Mouse (Mus musculus) midbrain, postnatal 0 days (tissue): Measurements from ENCODE around the gene Lrrc72. TPM values are rescaled to one million over a fixed set of nuclear protein-coding genes. Genes with fewer than 3 reads are reported as not detected.

Source experiments
- ATAC-seq: fragments of 200-750 bp; cut with Nextera tagmentation; 2 replicates; pipeline ENCODE4 v1.8.0; 2017; ENCODE audit warnings: moderate number of reproducible peaks, mild to moderate bottlenecking, moderate TSS enrichment, moderate library complexity; ENCODE audit not compliant: low FRiP score
- DNase-seq: peaks from one replicate; pipeline ENCODE4 v3.0.0-alpha.2; 2015; ENCODE audit warnings: low spot score
- H3K27ac ChIP-seq: fragments of 300-500 bp; sonication (generic); 2 replicates; pipeline ENCODE4 v1.5.1; 2014; ENCODE audit warnings: low read depth, mild to moderate bottlenecking, low read length, mixed read lengths
- H3K27me3 ChIP-seq: fragments of 300-500 bp; sonication (generic); 2 replicates; pipeline ENCODE4 v1.6.1; 2014; ENCODE audit warnings: low read length, control low read depth, mixed read lengths; ENCODE audit not compliant: insufficient read depth
- H3K36me3 ChIP-seq: fragments of 300-500 bp; sonication (generic); 2 replicates; pipeline ENCODE4 v1.6.1; 2014; ENCODE audit warnings: low read length, control low read depth, mixed read lengths; ENCODE audit not compliant: insufficient read depth
- H3K4me1 ChIP-seq: fragments of 300-500 bp; sonication (generic); 2 replicates; pipeline ENCODE4 v1.6.1; 2014; ENCODE audit warnings: mild to moderate bottlenecking, control low read depth, antibody characterized with exemption, low read length, mixed read lengths; ENCODE audit not compliant: insufficient read depth
- H3K4me2 ChIP-seq: fragments of 300-500 bp; sonication (generic); 2 replicates; pipeline ENCODE4 v1.6.1; 2014; ENCODE audit warnings: low read depth, mild to moderate bottlenecking, low read length, mixed read lengths; ENCODE audit not compliant: poor library complexity, severe bottlenecking
- H3K4me3 ChIP-seq: fragments of 300-500 bp; sonication (generic); 2 replicates; pipeline ENCODE4 v1.5.1; 2014; ENCODE audit warnings: low read depth, mild to moderate bottlenecking, low read length, moderate library complexity
- H3K9ac ChIP-seq: fragments of 300-500 bp; sonication (generic); replicated peaks from 2 replicates; pipeline ENCODE4 v1.6.1; 2014; ENCODE audit warnings: mild to moderate bottlenecking, low read length, moderate library complexity, mixed read lengths; ENCODE audit not compliant: poor library complexity, severe bottlenecking
- H3K9me3 ChIP-seq: fragments of 300-500 bp; sonication (generic); 2 replicates; pipeline ENCODE4 v1.6.1; 2016; ENCODE audit warnings: low read length, control low read depth
- CTCF ChIP-seq: IDR thresholded peaks from 2 replicates; pipeline ENCODE4 v1.5.1; 2016; ENCODE audit warnings: antibody characterized with exemption, mild to moderate bottlenecking
- WGBS: fragments of 180-500 bp; shearing (Covaris S2); extraction: QIAGEN DNeasy Blood & Tissue Kit; methylation state at CpG from one replicate; pipeline ENCODE4 v1.1.7; 2014; 5-methylcytosine and 5-hydroxymethylcytosine counted together
- polyA plus RNA-seq: library from polyadenylated mRNA; unstranded; fragments of >200 nt; fragmentation: Nextera tagmentation; extraction: Ambion mirVana; gene quantifications from 2 replicates; pipeline ENCODE4 v1.2.1, GENCODE M21; 2015
- total RNA-seq: library from RNA; depleted of rRNA; stranded (reverse); fragments of >200 nt; gene quantifications from 2 replicates; pipeline ENCODE4 v1.2.3, GENCODE M21; 2014

The Lrrc72 gene
- total and polyA plus RNA-seq, 2 experiments from 2014 or later, result not detected

- WGBS, result 76% methylated on average over 10 of the region's 10 CpGs
- TF ChIP-seq CTCF, result no peak
- DNase-seq (no peak), ATAC-seq (no peak)
- Histone ChIP-seq H3K4me1 (no peaks in the 10 kb centered on the region), H3K36me3 (no peaks in the 10 kb centered on the region), H3K4me3 (no peak overlapping the region), H3K9me3 (no peaks in the 10 kb centered on the region), H3K27me3 (no peaks in the 10 kb centered on the region), H3K27ac (no peak overlapping the region), H3K9ac (no peak overlapping the region), H3K4me2 (no peak overlapping the region)
These were observed 36.3 kb downstream of the Lrrc72 start for GRCm38 (mm10) chr12:36216905-36217304.

DNA sequence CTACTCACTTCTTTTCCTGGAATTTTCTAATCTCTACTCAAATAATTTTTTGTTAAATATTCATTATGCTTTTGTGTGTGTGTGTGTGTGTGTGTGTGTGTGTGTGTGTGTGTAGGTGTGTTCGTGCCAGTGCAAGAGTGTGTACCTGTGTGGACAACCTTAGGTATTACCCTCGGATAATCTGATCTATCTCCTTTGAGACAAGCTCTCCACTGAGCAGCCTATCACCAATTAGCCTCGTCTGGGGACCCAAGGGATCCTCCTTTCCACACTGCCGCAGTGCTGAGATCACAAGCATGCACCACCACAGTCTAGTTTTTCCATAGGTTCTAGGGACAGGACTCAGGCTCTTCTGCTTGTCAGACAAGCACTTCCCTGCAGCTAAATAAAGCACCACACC lies 37.0 kb downstream of the Lrrc72 start:
- Histone ChIP-seq H3K27me3 (no peaks in the 10 kb centered on the region), H3K4me1 (no peaks in the 10 kb centered on the region), H3K4me3 (no peak overlapping the region), H3K9ac (no peak overlapping the region), H3K4me2 (no peak overlapping the region), H3K27ac (no peak overlapping the region), H3K9me3 (no peaks in the 10 kb centered on the region), H3K36me3 (no peaks in the 10 kb centered on the region)
- no peak for TF ChIP-seq CTCF
- DNase-seq (no peak), ATAC-seq (no peak)
- WGBS, result 60% methylated on average over 4 of the region's 4 CpGs

- 0% methylated on average over 1 of the region's 1 CpGs for WGBS
- H3K4me1 ChIP-seq, result no peaks in the 10 kb centered on the region
These were observed 38.1 kb downstream of the Lrrc72 start for GRCm38 (mm10) chr12:36215149-36215480.

DNA sequence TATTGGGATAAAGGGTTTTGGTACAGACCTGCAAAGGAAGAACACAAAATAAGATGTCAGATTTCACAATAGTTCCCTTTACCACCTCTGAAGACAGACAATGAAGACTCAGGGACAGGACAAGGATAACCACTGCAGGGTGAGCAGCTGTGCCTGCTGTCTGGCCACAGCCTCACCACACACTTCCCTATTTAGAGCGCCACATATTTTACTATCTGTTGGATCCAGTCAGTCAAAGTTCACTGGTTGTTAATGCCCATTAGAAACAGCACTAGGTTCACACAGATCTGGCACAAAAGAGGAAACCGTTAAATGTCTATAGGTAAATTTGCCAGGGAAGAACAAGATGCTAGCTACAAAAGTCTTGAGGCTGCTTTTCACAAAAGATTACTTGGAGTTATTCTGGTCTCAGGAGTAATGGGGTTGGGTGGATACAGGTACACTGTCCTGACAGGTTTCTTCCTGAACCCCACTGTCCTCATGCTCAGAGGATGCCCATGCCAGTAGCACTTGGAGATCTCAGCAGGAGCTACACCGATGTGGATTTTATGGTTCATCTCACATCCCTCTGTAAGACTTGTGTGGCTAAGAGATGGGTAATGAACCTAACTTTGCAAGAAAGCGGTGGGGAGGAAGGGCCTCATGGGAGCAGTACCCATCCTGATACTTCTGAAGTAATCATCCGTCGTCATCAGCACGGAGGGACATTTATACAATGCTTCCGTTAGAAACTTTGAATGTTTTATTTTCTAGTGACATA lies 38.6 kb downstream of the Lrrc72 start:
- Histone ChIP-seq H3K4me3 (no peak overlapping the region), H3K9me3 (no peaks in the 10 kb centered on the region), H3K9ac (no peak overlapping the region), H3K27ac (no peak overlapping the region), H3K4me1 (no peaks in the 10 kb centered on the region), H3K27me3 (no peaks in the 10 kb centered on the region), H3K4me2 (no peak overlapping the region), H3K36me3 (no peaks in the 10 kb centered on the region)
- WGBS, result 50% methylated on average over 8 of the region's 8 CpGs
- DNase-seq, result no peak
- TF ChIP-seq CTCF, result no peak
- ATAC-seq, result no peak

More at GRCm38 (mm10) chr12:36215149-36215480, 38.1 kb downstream of the Lrrc72 start:
- no peaks in the 10 kb centered on the region for H3K9me3 ChIP-seq
- no peak overlapping the region for H3K4me3 ChIP-seq
- peak; percentile 97 for TF ChIP-seq CTCF
- no peak overlapping the region for H3K4me2 ChIP-seq
- DNase-seq (peak; percentile 90), ATAC-seq (peak; percentile 76)
- no peaks in the 10 kb centered on the region for H3K36me3 ChIP-seq
- H3K27me3 ChIP-seq, result no peaks in the 10 kb centered on the region
- H3K27ac ChIP-seq, result no peak overlapping the region
- H3K9ac ChIP-seq, result no peak overlapping the region

GRCm38 (mm10) chr12:36210096-36210495 lies 43.1 kb downstream of the Lrrc72 start:
- DNase-seq, result no peak
- WGBS, result 57% methylated on average over 4 of the region's 4 CpGs
- no peak for TF ChIP-seq CTCF

DNA sequence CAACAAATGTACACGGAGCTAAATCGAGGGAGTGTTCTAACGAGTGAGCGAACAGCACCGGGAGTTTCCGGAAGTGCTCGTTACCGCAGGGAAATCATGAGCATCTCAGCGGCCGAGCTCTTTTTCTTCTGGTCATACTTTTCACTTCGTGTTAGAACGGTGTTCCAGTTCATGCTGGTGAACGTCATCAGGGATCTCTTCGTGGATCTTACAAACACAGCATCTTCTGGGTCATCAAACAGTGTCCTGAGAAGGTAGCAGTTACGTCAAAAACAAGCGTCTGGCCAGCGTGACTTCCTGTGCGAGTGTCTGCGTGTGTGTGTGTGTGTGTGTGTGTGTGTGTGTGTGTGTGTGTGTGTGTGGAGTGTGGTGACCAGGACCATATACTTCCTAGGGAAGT lies 44.7 kb downstream of the Lrrc72 start:
- Histone ChIP-seq H3K27me3 (no peaks in the 10 kb centered on the region), H3K9ac (no peak overlapping the region), H3K4me1 (no peaks in the 10 kb centered on the region), H3K9me3 (no peaks in the 10 kb centered on the region), H3K36me3 (no peaks in the 10 kb centered on the region), H3K4me2 (peak overlapping the region; percentile 37), H3K4me3 (peak overlapping the region; percentile 24; the same call in 1 of the 2 replicates), H3K27ac (no peak overlapping the region)
- no peak for TF ChIP-seq CTCF
- DNase-seq (peak; percentile 30), ATAC-seq (no peak)
- 54% methylated on average over 19 of the region's 19 CpGs for WGBS

More at GRCm38 (mm10) chr12:36210096-36210495, 43.1 kb downstream of the Lrrc72 start:
- Histone ChIP-seq H3K4me3 (no peak overlapping the region), H3K4me1 (no peaks in the 10 kb centered on the region), H3K9me3 (no peaks in the 10 kb centered on the region), H3K27me3 (no peaks in the 10 kb centered on the region), H3K27ac (no peak overlapping the region), H3K4me2 (no peak overlapping the region), H3K9ac (no peak overlapping the region), H3K36me3 (no peaks in the 10 kb centered on the region)
- ATAC-seq, result no peak
